Mouse (Mus musculus) lung, embryonic 16.5 days (tissue): ENCODE data around the gene Arhgap23. TPM values are rescaled to one million over a fixed set of nuclear protein-coding genes. Genes with fewer than 3 reads are reported as not detected.

Experiments used
- ATAC-seq: fragments of 200-750 bp; cut with Nextera tagmentation; 2 replicates; pipeline ENCODE4 v1.8.0; 2017; ENCODE audit warnings: low read depth, mild to moderate bottlenecking, moderate library complexity
- H3K27ac ChIP-seq: fragments of 300-500 bp; sonication (generic); 2 replicates; pipeline ENCODE4 v1.5.1; 2014; ENCODE audit warnings: mild to moderate bottlenecking, control low read depth, low read length
- H3K27me3 ChIP-seq: fragments of 300-500 bp; sonication (generic); 2 replicates; pipeline ENCODE4 v1.6.1; 2014; ENCODE audit warnings: low read depth, low read length, mixed read lengths; ENCODE audit not compliant: control insufficient read depth, insufficient read depth
- H3K36me3 ChIP-seq: fragments of 300-500 bp; sonication (generic); 2 replicates; pipeline ENCODE4 v1.6.1; 2014; ENCODE audit warnings: low read length; ENCODE audit not compliant: control insufficient read depth, insufficient read depth
- H3K4me1 ChIP-seq: fragments of 300-500 bp; sonication (generic); replicated peaks from 2 replicates; pipeline ENCODE4 v1.6.1; 2014; ENCODE audit warnings: low read length, mixed read lengths; ENCODE audit not compliant: control insufficient read depth, insufficient read depth
- H3K4me2 ChIP-seq: fragments of 300-500 bp; sonication (generic); 2 replicates; pipeline ENCODE4 v1.6.1; 2014; ENCODE audit warnings: low read depth, low read length, control low read depth
- H3K4me3 ChIP-seq: fragments of 300-500 bp; sonication (generic); 2 replicates; pipeline ENCODE4 v1.5.1; 2014; ENCODE audit warnings: mild to moderate bottlenecking, low read length, control low read depth
- H3K9ac ChIP-seq: fragments of 300-500 bp; sonication (generic); 2 replicates; pipeline ENCODE4 v1.6.1; 2014; ENCODE audit warnings: low read length, control low read depth
- H3K9me3 ChIP-seq: fragments of 300-500 bp; sonication (generic); 2 replicates; pipeline ENCODE4 v1.6.1; 2016; ENCODE audit warnings: low read length; ENCODE audit not compliant: control insufficient read depth
- WGBS: fragments of 180-500 bp; shearing (Covaris S2); extraction: QIAGEN DNeasy Blood & Tissue Kit; methylation state at CpG from one replicate; pipeline ENCODE4 v1.1.7; 2014; 5-methylcytosine and 5-hydroxymethylcytosine counted together
- polyA plus RNA-seq: library from polyadenylated mRNA; unstranded; fragments of >200 nt; fragmentation: Nextera tagmentation; extraction: Ambion mirVana; gene quantifications from 2 replicates; pipeline ENCODE4 v1.2.1, GENCODE M21; 2015

Gene Arhgap23
- polyA plus RNA-seq, 1 experiment from 2014 or later, result 5.2 TPM

- 92% methylated on average over 4 of the region's 4 CpGs for WGBS
- ATAC-seq, result no peak
- Histone ChIP-seq H3K4me1 (no peaks in the 10 kb centered on the region), H3K9ac (no peak overlapping the region), H3K4me3 (no peak overlapping the region), H3K27ac (no peak overlapping the region), H3K4me2 (no peak overlapping the region), H3K36me3 (peaks cover 51% of the 10 kb centered on the region), H3K27me3 (no peaks in the 10 kb centered on the region), H3K9me3 (no peaks in the 10 kb centered on the region)
Measured at GRCm38 (mm10) chr11:97463991-97464390, 48.7 kb downstream of the Arhgap23 start.

GRCm38 (mm10) chr11:97465957-97466356 lies 50.6 kb downstream of the Arhgap23 start:
- Histone ChIP-seq H3K4me2 (no peak overlapping the region), H3K27me3 (no peaks in the 10 kb centered on the region), H3K36me3 (peaks cover 44% of the 10 kb centered on the region), H3K9me3 (no peaks in the 10 kb centered on the region), H3K4me1 (no peaks in the 10 kb centered on the region), H3K27ac (no peak overlapping the region), H3K4me3 (no peak overlapping the region), H3K9ac (no peak overlapping the region)
- 87% methylated on average over 12 of the region's 12 CpGs for WGBS
- no peak for ATAC-seq

GRCm38 (mm10) chr11:97466444-97467160 lies 51.3 kb downstream of the Arhgap23 start:
- H3K4me2 ChIP-seq, result no peak overlapping the region
- H3K36me3 ChIP-seq, result peaks cover 43% of the 10 kb centered on the region
- WGBS, result 69% methylated on average over 10 of the region's 10 CpGs
- H3K27me3 ChIP-seq, result no peaks in the 10 kb centered on the region
- ATAC-seq, result no peak
- H3K27ac ChIP-seq, result no peak overlapping the region
- no peaks in the 10 kb centered on the region for H3K4me1 ChIP-seq
- H3K9ac ChIP-seq, result no peak overlapping the region
- no peak overlapping the region for H3K4me3 ChIP-seq
- no peaks in the 10 kb centered on the region for H3K9me3 ChIP-seq

GRCm38 (mm10) chr11:97468639-97469287 lies 53.4 kb downstream of the Arhgap23 start:
- Histone ChIP-seq H3K4me3 (no peak overlapping the region), H3K27ac (no peak overlapping the region), H3K4me1 (no peaks in the 10 kb centered on the region), H3K4me2 (no peak overlapping the region), H3K9ac (no peak overlapping the region), H3K9me3 (no peaks in the 10 kb centered on the region), H3K36me3 (peaks cover 50% of the 10 kb centered on the region), H3K27me3 (no peaks in the 10 kb centered on the region)
- ATAC-seq, result peak; percentile 65; the same call in 1 of the 2 replicates
- WGBS, result 45% methylated on average over 14 of the region's 14 CpGs

GRCm38 (mm10) chr11:97469828-97470227 lies 54.5 kb downstream of the Arhgap23 start:
- H3K36me3 ChIP-seq, result peaks cover 47% of the 10 kb centered on the region
- H3K27me3 ChIP-seq, result no peaks in the 10 kb centered on the region
- H3K9me3 ChIP-seq, result no peaks in the 10 kb centered on the region
- H3K27ac ChIP-seq, result no peak overlapping the region
- no peak overlapping the region for H3K4me3 ChIP-seq
- no peak overlapping the region for H3K4me2 ChIP-seq
- no peak overlapping the region for H3K9ac ChIP-seq
- H3K4me1 ChIP-seq, result no peaks in the 10 kb centered on the region
- no peak for ATAC-seq
- 85% methylated on average over 7 of the region's 7 CpGs for WGBS

GRCm38 (mm10) chr11:97471276-97471675 lies 55.9 kb downstream of the Arhgap23 start:
- WGBS, result 89% methylated on average over 6 of the region's 6 CpGs
- Histone ChIP-seq H3K27ac (no peak overlapping the region), H3K4me3 (no peak overlapping the region), H3K27me3 (no peaks in the 10 kb centered on the region), H3K36me3 (peaks cover 45% of the 10 kb centered on the region), H3K9ac (no peak overlapping the region), H3K4me2 (no peak overlapping the region), H3K4me1 (no peaks in the 10 kb centered on the region), H3K9me3 (no peaks in the 10 kb centered on the region)
- no peak for ATAC-seq

GRCm38 (mm10) chr11:97476334-97477095 lies 61.2 kb downstream of the Arhgap23 start:
- Histone ChIP-seq H3K27ac (no peak overlapping the region), H3K4me3 (no peak overlapping the region), H3K36me3 (peaks cover 45% of the 10 kb centered on the region), H3K9me3 (no peaks in the 10 kb centered on the region), H3K27me3 (no peaks in the 10 kb centered on the region), H3K4me1 (no peaks in the 10 kb centered on the region), H3K4me2 (no peak overlapping the region), H3K9ac (no peak overlapping the region)
- 63% methylated on average over 8 of the region's 8 CpGs for WGBS
- ATAC-seq, result peak; percentile 38; the same call in 1 of the 2 replicates

GRCm38 (mm10) chr11:97477431-97477830 lies 62.1 kb downstream of the Arhgap23 start:
- ATAC-seq, result no peak
- no peaks in the 10 kb centered on the region for H3K27me3 ChIP-seq
- H3K9ac ChIP-seq, result no peak overlapping the region
- no peak overlapping the region for H3K4me3 ChIP-seq
- no peaks in the 10 kb centered on the region for H3K4me1 ChIP-seq
- WGBS, result 76% methylated on average over 7 of the region's 7 CpGs
- H3K9me3 ChIP-seq, result no peaks in the 10 kb centered on the region
- peaks cover 42% of the 10 kb centered on the region for H3K36me3 ChIP-seq
- no peak overlapping the region for H3K27ac ChIP-seq
- H3K4me2 ChIP-seq, result no peak overlapping the region

GRCm38 (mm10) chr11:97478345-97478744 lies 63.0 kb downstream of the Arhgap23 start:
- no peaks in the 10 kb centered on the region for H3K4me1 ChIP-seq
- 83% methylated on average over 6 of the region's 6 CpGs for WGBS
- ATAC-seq, result no peak

More at GRCm38 (mm10) chr11:97478345-97478744, 63.0 kb downstream of the Arhgap23 start:
- Histone ChIP-seq H3K36me3 (peaks cover 42% of the 10 kb centered on the region), H3K9me3 (no peaks in the 10 kb centered on the region), H3K27me3 (no peaks in the 10 kb centered on the region), H3K27ac (no peak overlapping the region), H3K9ac (no peak overlapping the region), H3K4me3 (no peak overlapping the region), H3K4me2 (no peak overlapping the region)
